Mouse (Mus musculus) limb, embryonic 14.5 days (tissue): ENCODE results near the gene Chchd6. TPM values are rescaled to one million over a fixed set of nuclear protein-coding genes. Genes with fewer than 3 reads are reported as not detected.

ENCODE experiments used
- ATAC-seq: fragments of 200-750 bp; cut with Nextera tagmentation; 2 replicates; pipeline ENCODE4 v1.8.0; 2017; ENCODE audit warnings: low read depth, moderate number of reproducible peaks, moderate TSS enrichment; ENCODE audit not compliant: low FRiP score
- DNase-seq: peaks from one replicate; pipeline ENCODE4 v3.0.0-alpha.2; 2015; ENCODE audit warnings: low spot score
- H3K27ac ChIP-seq: fragments of 300-500 bp; sonication (generic); replicated peaks from 2 replicates; pipeline ENCODE4 v1.5.1; 2014; ENCODE audit warnings: low read depth, mild to moderate bottlenecking, low read length, moderate library complexity, mixed read lengths
- H3K27me3 ChIP-seq: fragments of 300-500 bp; sonication (generic); 2 replicates; pipeline ENCODE4 v1.6.1; 2014; ENCODE audit warnings: low read length, mixed read lengths; ENCODE audit not compliant: control insufficient read depth, insufficient read depth
- H3K36me3 ChIP-seq: fragments of 300-500 bp; sonication (generic); 2 replicates; pipeline ENCODE4 v1.6.1; 2014; ENCODE audit warnings: mild to moderate bottlenecking, low read length, moderate library complexity, mixed read lengths; ENCODE audit not compliant: control insufficient read depth, insufficient read depth
- H3K4me1 ChIP-seq: fragments of 300-500 bp; sonication (generic); 2 replicates; pipeline ENCODE4 v1.6.1; 2014; ENCODE audit warnings: antibody characterized with exemption, low read length, mixed read lengths; ENCODE audit not compliant: control insufficient read depth, insufficient read depth
- H3K4me2 ChIP-seq: fragments of 300-500 bp; sonication (generic); replicated peaks from 2 replicates; pipeline ENCODE4 v1.6.1; 2014; ENCODE audit warnings: low read depth, mild to moderate bottlenecking, low read length, moderate library complexity; ENCODE audit not compliant: severe bottlenecking
- H3K4me3 ChIP-seq: fragments of 300-500 bp; sonication (generic); replicated peaks from 2 replicates; pipeline ENCODE4 v1.5.1; 2014; ENCODE audit warnings: low read length
- H3K9ac ChIP-seq: fragments of 300-500 bp; sonication (generic); 2 replicates; pipeline ENCODE4 v1.6.1; 2014; ENCODE audit warnings: mild to moderate bottlenecking, low read depth, low read length, moderate library complexity; ENCODE audit not compliant: severe bottlenecking
- H3K9me3 ChIP-seq: fragments of 300-500 bp; sonication (generic); 2 replicates; pipeline ENCODE4 v1.6.1; 2016; ENCODE audit warnings: low read length; ENCODE audit not compliant: control insufficient read depth
- POLR2A ChIP-seq: fragments of 200-500 bp; IDR thresholded peaks from 2 replicates; pipeline ENCODE4 v1.8.0; 2012; ENCODE audit warnings: inconsistent platforms, mild to moderate bottlenecking, moderate library complexity, borderline replicate concordance; ENCODE audit not compliant: insufficient read depth, insufficient read length; ENCODE audit errors: extremely low read depth
- WGBS: fragments of 180-500 bp; shearing (Covaris S2); extraction: QIAGEN DNeasy Blood & Tissue Kit; methylation state at CpG from one replicate; pipeline ENCODE4 v1.1.7; 2014; 5-methylcytosine and 5-hydroxymethylcytosine counted together
- polyA plus RNA-seq, 2 experiments: library from polyadenylated mRNA; depleted of rRNA in 1 of 2; stranded (reverse) in 1 of 2; unstranded in 1 of 2; fragments of >200 nt; fragmentation: Nextera tagmentation in 1 of 2; extraction: Ambion mirVana in 1 of 2; gene quantifications; 2 replicates each; pipeline versions ENCODE4 v1.2.1 to v1.2.3; 2012 to 2014

The Chchd6 gene
- polyA plus RNA-seq, 2 experiments, result 40.6 to 55.9 TPM

DNA sequence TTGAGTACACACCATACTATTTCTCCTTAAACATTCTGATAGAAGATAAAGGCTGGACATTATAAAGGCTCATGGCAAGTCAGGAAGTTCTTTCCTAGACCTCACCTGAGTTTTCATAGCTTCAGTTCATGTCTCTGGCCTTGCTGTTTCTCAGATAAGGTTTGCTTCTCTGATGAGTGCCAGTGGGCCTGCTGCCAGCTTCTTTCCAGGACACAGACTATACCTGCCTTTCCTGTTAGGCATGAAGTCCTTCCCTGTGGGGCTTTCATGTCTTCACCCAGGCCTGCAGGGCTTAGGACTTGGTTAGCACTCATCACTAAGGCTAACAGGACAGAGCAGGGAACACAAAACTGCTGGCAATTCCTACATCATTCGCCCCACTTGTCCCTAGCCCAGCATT is 186.4 kb downstream of the Chchd6 start:
- ATAC-seq, result no peak
- Histone ChIP-seq H3K4me2 (no peak overlapping the region), H3K36me3 (no peaks in the 10 kb centered on the region), H3K27ac (no peak overlapping the region), H3K4me1 (no peaks in the 10 kb centered on the region), H3K9me3 (no peaks in the 10 kb centered on the region), H3K4me3 (no peak overlapping the region), H3K9ac (no peak overlapping the region), H3K27me3 (no peaks in the 10 kb centered on the region)
- TF ChIP-seq POLR2A, result no peak
- no peak for DNase-seq
- WGBS, result 86% methylated on average over 1 of the region's 1 CpGs

GRCm38 (mm10) chr6:89408259-89408658 is 187.2 kb downstream of the Chchd6 start:
- no peak overlapping the region for H3K4me2 ChIP-seq
- no peaks in the 10 kb centered on the region for H3K36me3 ChIP-seq
- H3K4me1 ChIP-seq, result peaks cover 6% of the 10 kb centered on the region
- 70% methylated on average over 5 of the region's 5 CpGs for WGBS
- no peak overlapping the region for H3K4me3 ChIP-seq
- DNase-seq, result no peak
- no peaks in the 10 kb centered on the region for H3K27me3 ChIP-seq
- H3K9me3 ChIP-seq, result no peaks in the 10 kb centered on the region
- no peak for TF ChIP-seq POLR2A
- ATAC-seq, result no peak
- H3K9ac ChIP-seq, result no peak overlapping the region
- no peak overlapping the region for H3K27ac ChIP-seq

DNA sequence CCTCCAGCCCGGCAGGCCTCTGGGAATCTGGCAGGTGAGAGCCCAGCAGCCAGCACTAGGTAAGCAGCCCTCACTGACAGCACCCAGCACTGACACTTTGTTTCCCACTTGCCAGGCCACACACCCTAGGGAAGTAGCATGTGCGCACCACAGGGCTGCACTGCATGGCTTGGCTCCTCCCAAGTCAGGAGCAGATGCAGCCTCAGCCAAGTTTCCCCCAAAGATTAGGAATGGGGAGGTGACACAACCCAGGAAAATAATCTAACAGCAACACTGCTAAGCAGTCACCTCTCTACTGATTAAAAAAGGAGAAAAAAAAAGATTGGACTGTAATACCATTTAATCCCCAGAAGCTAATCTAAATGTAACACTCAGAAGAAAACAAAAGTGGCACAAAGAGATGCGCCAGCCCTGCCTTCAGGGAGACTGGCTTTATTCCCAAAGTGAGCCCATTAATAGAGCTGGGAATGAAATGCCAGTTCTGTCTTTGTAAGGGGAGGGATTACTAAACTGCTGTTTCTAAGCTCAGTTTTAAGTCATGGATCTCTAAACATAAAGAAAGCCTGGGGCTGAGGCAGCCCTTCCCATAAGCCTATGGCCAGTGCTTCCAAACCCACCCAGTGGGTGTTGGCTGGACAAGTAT is 188.1 kb downstream of the Chchd6 start:
- H3K4me1 ChIP-seq, result peaks cover 6% of the 10 kb centered on the region

DNA sequence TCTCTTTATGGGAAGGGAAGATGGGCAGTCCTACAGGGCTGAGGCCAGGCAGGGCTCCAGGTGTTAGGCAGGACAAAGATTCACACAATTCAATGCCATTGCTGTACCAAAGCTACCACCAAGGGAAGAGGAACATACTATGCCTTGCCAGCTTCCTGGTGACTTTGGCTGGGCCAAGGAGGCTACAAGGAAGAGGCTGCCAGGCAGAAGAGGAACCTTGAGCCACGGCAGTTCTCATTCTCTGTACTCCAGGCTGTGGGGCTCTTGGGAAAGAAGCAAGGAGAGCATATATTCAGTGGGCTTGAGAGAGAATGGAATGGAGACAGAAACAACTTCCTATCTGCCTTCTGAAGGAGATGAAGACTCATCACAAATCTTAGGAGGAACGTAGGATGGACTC is 190.5 kb downstream of the Chchd6 start:
- H3K27me3 ChIP-seq, result no peaks in the 10 kb centered on the region
- ATAC-seq, result no peak
- H3K4me2 ChIP-seq, result no peak overlapping the region
- no peak overlapping the region for H3K27ac ChIP-seq
- no peaks in the 10 kb centered on the region for H3K36me3 ChIP-seq
- no peak overlapping the region for H3K9ac ChIP-seq
- DNase-seq, result no peak
- TF ChIP-seq POLR2A, result no peak
- 75% methylated on average over 2 of the region's 2 CpGs for WGBS
- peaks cover 6% of the 10 kb centered on the region for H3K4me1 ChIP-seq
- no peaks in the 10 kb centered on the region for H3K9me3 ChIP-seq
- H3K4me3 ChIP-seq, result no peak overlapping the region

More for the DNA sequence above, 188.1 kb downstream of the Chchd6 start:
- no peak for ATAC-seq
- no peaks in the 10 kb centered on the region for H3K36me3 ChIP-seq
- no peaks in the 10 kb centered on the region for H3K27me3 ChIP-seq
- no peak for DNase-seq
- no peak overlapping the region for H3K4me3 ChIP-seq
- no peak for TF ChIP-seq POLR2A
- H3K4me2 ChIP-seq, result no peak overlapping the region
- no peak overlapping the region for H3K27ac ChIP-seq
- H3K9ac ChIP-seq, result no peak overlapping the region
- H3K9me3 ChIP-seq, result no peaks in the 10 kb centered on the region
- whole genome bisulfite sequencing, result 86% methylated on average over 3 of the region's 3 CpGs

DNA sequence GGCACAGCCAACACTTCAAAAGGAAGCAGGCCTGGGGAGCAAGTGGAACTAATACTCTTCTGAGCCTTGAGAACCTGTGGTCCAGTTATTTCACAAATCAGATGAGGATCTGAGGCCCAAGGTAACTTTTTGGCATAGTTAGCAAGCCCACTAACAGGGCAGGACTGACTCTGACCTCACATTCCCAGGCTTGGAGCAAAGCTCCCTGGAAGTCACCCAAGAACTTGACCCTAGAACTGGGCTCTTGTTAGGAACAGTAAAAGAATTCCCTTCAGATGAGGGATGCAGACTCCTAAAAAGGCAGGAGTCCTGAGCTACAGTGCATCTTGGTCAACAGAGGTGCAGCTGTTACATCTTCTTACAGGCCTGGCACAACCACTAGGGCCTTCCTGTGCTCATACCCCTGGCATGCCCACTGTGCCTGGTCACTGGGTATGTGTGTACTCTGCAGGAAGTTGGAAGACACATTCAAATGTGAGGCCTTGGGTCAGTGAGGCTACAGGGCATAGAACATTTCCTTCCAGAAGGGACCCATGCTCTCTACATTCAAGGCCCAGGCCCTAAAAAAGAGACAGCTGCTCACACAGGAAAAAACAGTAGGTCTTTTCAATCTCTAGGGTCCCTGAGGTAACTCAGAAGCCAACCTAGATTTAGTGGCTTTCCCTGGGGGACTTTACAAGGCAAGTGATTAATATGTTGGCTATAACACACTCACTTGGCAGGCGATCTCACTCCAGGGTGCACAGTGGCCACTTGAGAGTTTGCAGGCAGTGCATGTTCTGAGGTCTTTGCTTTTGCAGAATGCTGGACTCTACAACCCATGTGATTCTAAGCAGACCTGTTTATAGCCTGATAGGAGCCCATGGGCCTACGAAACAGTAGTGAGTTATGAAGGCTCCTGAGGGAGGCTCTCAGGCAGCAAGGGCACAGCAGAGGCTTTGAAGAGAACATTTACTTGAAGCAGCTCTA is 191.9 kb downstream of the Chchd6 start:
- no peak for ATAC-seq
- no peaks in the 10 kb centered on the region for H3K9me3 ChIP-seq
- no peak for DNase-seq

More for the DNA sequence above, 191.9 kb downstream of the Chchd6 start:
- H3K9ac ChIP-seq, result no peak overlapping the region
- no peaks in the 10 kb centered on the region for H3K36me3 ChIP-seq
- H3K4me1 ChIP-seq, result peaks cover 6% of the 10 kb centered on the region
- H3K4me3 ChIP-seq, result no peak overlapping the region
- no peak for TF ChIP-seq POLR2A
- H3K27ac ChIP-seq, result no peak overlapping the region
- H3K4me2 ChIP-seq, result no peak overlapping the region
- no peaks in the 10 kb centered on the region for H3K27me3 ChIP-seq
- 41% methylated on average over 2 of the region's 2 CpGs for WGBS
